Mouse (Mus musculus) lung, postnatal 36 days (tissue): ENCODE data around the gene H2-T22.
"Not testable (repeated sequence)": the region's sequence is repeated elsewhere in the genome, so short reads cannot be mapped to it uniquely, and the experiment has no call there.

Source experiments
- DNase-seq: peaks from one replicate; pipeline ENCODE4 v3.0.0; 2022; ENCODE audit warnings: mixed read lengths

Gene H2-T22

GRCm38 (mm10) chr17:36042610-36043169 lies at the start of gene H2-T22, which contains the start of gene Gm6034:
Gene H2-T22, minus strand, starts transcription at chr17:36042747.
Gene Gm6034, plus strand, starts transcription at chr17:36042961.
- DNase-seq = peak; percentile 96

GRCm38 (mm10) chr17:36091933-36092332 lies 49.4 kb upstream of the H2-T22 start:
- not testable (repeated sequence) for DNase-seq

GRCm38 (mm10) chr17:36085976-36086375 lies 43.4 kb upstream of the H2-T22 start:
- not testable (repeated sequence) for DNase-seq

GRCm38 (mm10) chr17:36083870-36084451 lies 41.4 kb upstream of the H2-T22 start:
- no peak for DNase-seq

GRCm38 (mm10) chr17:36083266-36083869 lies 40.8 kb upstream of the H2-T22 start:
- peak; percentile 40 for DNase-seq

- not testable (repeated sequence) for DNase-seq
Observed at GRCm38 (mm10) chr17:36082519-36083232, 40.1 kb upstream of the H2-T22 start.

GRCm38 (mm10) chr17:36081901-36082300 lies 39.4 kb upstream of the H2-T22 start:
- not testable (repeated sequence) for DNase-seq

GRCm38 (mm10) chr17:36060829-36061228 lies 18.3 kb upstream of the H2-T22 start:
- DNase-seq = peak; percentile 94

- not testable (repeated sequence) for DNase-seq
Observed at GRCm38 (mm10) chr17:36058362-36058761, 15.8 kb upstream of the H2-T22 start, which contains the start of gene Gm11127. Gene Gm11127, minus strand, starts transcription at chr17:36058371.

- DNase-seq = not testable (repeated sequence)
Observed at GRCm38 (mm10) chr17:36057927-36058326, 15.4 kb upstream of the H2-T22 start.

GRCm38 (mm10) chr17:36043286-36043685 lies 739 bp upstream of the H2-T22 start:
- DNase-seq = no peak

GRCm38 (mm10) chr17:36042055-36042454 lies 492 bp downstream of the H2-T22 start:
- DNase-seq = not testable (repeated sequence)

GRCm38 (mm10) chr17:36040604-36041003 lies 1.9 kb downstream of the H2-T22 start:
- DNase-seq = not testable (repeated sequence)

GRCm38 (mm10) chr17:36036126-36036525 lies 6.4 kb downstream of the H2-T22 start:
- DNase-seq = not testable (repeated sequence)

- peak; percentile 79 for DNase-seq
Observed at GRCm38 (mm10) chr17:36035010-36035638, 7.4 kb downstream of the H2-T22 start.

- DNase-seq = not testable (repeated sequence)
Observed at GRCm38 (mm10) chr17:36034524-36034923, 8.0 kb downstream of the H2-T22 start.

GRCm38 (mm10) chr17:36032351-36032875 lies 10.1 kb downstream of the H2-T22 start, which contains the start of gene H2-T23:
Gene H2-T23, minus strand, starts transcription at chr17:36032855.
- DNase-seq = peak; percentile 86

- peak; percentile 89 for DNase-seq
Observed at GRCm38 (mm10) chr17:36031583-36032331, 10.8 kb downstream of the H2-T22 start.

GRCm38 (mm10) chr17:36030703-36031582 lies 11.6 kb downstream of the H2-T22 start:
- not testable (repeated sequence) for DNase-seq

- peak; percentile 21 for DNase-seq
Observed at GRCm38 (mm10) chr17:36030046-36030702, 12.4 kb downstream of the H2-T22 start.
